Mouse (Mus musculus) lung, postnatal 0 days (tissue): ENCODE data around the gene Gm38394.

Experiments
- CTCF ChIP-seq: IDR thresholded peaks from 2 replicates; pipeline ENCODE4 v1.5.1; 2016; ENCODE audit warnings: antibody characterized with exemption, mild to moderate bottlenecking
- EP300 ChIP-seq: IDR thresholded peaks from 2 replicates; pipeline ENCODE4 v1.6.1; 2016; ENCODE audit warnings: antibody characterized with exemption, mild to moderate bottlenecking, control low read depth

- TF ChIP-seq CTCF (no peak), EP300 (no peak)
These were observed 9.1 kb upstream of the Gm38394 start for GRCm38 (mm10) chr1:133670190-133670589.
